Mouse (Mus musculus): ENCODE measurements around the gene Arntl.

GRCm38 (mm10) chr7:113185056-113185455 is 22.2 kb upstream of the Arntl start:
- TF ChIP-seq CTCF (IDR thresholded peaks at IDR 0.05; ENCODE audit: low read depth), result no peak
- TF ChIP-seq EP300 (IDR thresholded peaks at IDR 0.05; ENCODE audit: low read depth), result no peak

All from liver, embryonic 14.5 days (tissue).